Mouse (Mus musculus): Measurements from ENCODE around the gene Ppt2.

GRCm38 (mm10) chr17:34673139-34673538 is 44.8 kb upstream of the Ppt2 start:
- TF ChIP-seq CTCF (IDR thresholded peaks at IDR 0.05; ENCODE audit: low read depth) (no peak), EP300 (IDR thresholded peaks at IDR 0.05; ENCODE audit: low read depth) (no peak)
